Mouse (Mus musculus) testis, adult 2 months (tissue): Measurements from ENCODE around the gene Dicer1.

Experiments used
- CTCF ChIP-seq: fragments of 200-500 bp; IDR thresholded peaks from 2 replicates; pipeline ENCODE4 v1.5.1; 2012; ENCODE audit warnings: low read depth, mild to moderate bottlenecking, inconsistent platforms, low read length, moderate library complexity; ENCODE audit not compliant: control insufficient read depth, insufficient read depth, insufficient replicate concordance
- POLR2A ChIP-seq: fragments of 200-500 bp; IDR thresholded peaks from 2 replicates; pipeline ENCODE4 v1.6.1; 2012; ENCODE audit warnings: low read depth, mild to moderate bottlenecking, inconsistent platforms, low read length, moderate library complexity; ENCODE audit not compliant: control insufficient read depth

DNA sequence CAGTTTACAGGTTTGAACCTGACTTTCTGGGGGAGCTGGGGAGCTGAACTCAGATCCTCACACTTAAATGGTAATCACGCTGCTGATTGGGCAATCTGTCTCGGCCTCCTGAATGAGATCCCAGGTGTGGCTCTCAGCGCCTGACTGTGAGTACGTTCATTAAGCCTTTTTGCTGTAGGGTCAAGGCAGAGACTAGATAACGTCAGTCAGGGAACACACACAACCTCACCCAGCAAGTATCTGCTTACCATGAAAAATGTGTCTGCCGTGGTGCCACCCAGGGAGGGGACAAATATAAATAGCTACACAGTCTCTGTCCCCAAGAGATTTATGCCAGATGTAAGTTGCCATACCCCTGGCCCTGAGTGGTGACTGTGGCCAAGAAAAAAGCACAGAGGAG is 99.7 kb downstream of the Dicer1 start:
- TF ChIP-seq CTCF (no peak), POLR2A (no peak)
